Mouse (Mus musculus): ENCODE data around the gene Fads6. TPM values are rescaled to one million over a fixed set of nuclear protein-coding genes. Genes with fewer than 3 reads are reported as not detected.

Gene Fads6
- total RNA-seq, 4 experiments from 2014 or later, result 2.7 to 5.7 (median 4.6) TPM

DNA sequence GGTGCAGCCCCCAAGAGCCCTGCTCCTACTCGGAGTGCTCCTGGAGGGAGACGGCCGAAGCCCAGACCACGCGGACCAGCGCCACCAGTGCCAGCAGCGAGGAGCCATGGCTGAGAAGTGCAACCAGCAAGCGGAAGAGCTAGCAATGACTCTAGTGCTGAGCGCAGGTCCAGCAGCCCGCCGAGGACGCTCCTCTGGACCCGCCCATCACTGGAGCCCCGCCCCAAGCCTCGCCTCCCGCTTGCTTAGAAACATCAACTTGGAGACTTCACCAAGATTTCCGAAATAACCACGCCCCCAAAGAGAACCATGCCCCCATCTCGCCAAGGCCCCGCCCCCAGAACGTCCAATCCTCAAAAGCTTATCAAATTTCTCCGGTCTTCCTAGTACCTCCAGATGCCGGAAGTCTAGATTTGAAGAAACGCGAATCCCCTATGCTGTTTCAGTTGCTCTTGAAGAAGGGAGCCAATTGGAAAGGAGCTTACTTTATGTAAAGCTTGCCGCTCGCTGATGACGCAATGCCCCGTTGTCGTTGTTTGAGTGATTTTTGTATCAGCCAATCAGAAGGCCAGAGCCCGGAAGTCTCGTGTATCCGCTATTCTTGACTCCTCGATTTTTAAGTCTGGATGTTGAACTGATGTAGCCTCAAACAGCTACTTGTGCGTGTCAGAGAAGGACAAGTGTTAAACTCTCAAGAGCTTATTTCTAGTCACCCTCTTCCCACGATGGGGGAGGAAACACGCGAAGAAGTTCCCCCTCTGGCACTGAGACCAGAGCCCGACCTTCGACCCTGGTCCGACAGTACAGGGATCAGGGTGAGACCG is 20.5 kb downstream of the Fads6 start, which contains the start of gene Fdxr:
Gene Fdxr (minus strand): TSS at position 271 of the 824 bp plus-strand sequence.
- DNase-seq (ENCODE audit: low spot score in 2 of 2), result peak; percentile 98

GRCm38 (mm10) chr11:115275954-115276353 is 21.5 kb downstream of the Fads6 start:
- no peak for DNase-seq (ENCODE audit: low spot score in 2 of 2)

DNA sequence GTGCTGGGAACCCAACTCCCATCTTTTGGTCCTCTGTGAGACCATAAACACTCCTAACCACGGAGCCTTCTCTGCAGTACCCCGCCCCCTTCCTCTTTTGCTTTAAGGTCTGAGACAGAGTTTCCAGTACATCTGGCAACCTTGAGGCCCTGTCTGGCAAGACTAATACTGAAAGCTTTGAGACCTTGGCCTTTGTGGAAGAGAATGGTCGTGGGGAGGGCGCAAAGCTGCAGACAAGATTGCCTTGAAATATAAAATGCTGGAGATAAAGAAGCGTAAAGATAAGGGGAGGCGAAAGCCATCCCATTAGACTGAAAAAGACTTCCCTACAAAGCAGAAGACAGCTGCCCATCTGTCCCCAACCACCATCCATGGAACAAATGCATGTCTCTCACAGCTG is 22.0 kb downstream of the Fads6 start:
- no peak for DNase-seq (ENCODE audit: low spot score in 2 of 2)

- no peak for DNase-seq (ENCODE audit: low spot score in 2 of 2)
Observed at GRCm38 (mm10) chr11:115274771-115275170, 22.7 kb downstream of the Fads6 start.

- no peak for DNase-seq (ENCODE audit: low spot score in 2 of 2)
Observed at GRCm38 (mm10) chr11:115274178-115274577, 23.3 kb downstream of the Fads6 start.

- DNase-seq (ENCODE audit: low spot score in 2 of 2), result no peak
Observed at GRCm38 (mm10) chr11:115273735-115274134, 23.7 kb downstream of the Fads6 start.

DNA sequence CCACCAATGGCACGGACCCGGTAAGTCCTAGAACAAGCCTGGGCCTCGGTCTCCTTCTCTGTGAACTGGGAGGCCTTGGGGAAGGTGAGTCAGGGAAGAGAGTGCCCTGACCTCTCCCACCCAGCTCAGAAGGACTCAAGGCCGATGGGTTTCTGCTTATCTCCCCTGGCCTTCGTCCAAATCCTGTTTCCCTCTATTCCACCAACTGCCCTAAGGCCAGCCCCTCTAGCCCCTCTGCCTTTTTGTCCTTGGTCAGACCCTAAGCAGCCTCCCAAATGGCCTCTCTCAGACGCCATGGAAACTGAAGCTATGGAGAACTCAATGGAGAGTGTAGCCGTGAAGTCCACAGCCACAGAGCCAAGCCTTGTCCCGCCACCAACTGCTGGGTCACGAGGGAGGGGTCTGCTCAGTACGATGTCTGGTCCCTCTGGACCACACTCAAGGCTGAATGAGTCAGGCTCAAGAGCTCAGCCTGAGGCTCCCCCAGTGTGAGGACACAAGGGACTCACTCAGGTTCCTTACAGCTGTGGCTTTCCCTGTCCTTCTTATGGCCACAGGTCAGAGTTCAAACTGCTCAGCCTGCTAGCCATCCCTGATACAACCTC is 24.5 kb downstream of the Fads6 start:
- DNase-seq (ENCODE audit: low spot score in 2 of 2), result no peak

GRCm38 (mm10) chr11:115271481-115271880 is 26.0 kb downstream of the Fads6 start:
- DNase-seq (ENCODE audit: low spot score in 2 of 2), result no peak

- no peak for DNase-seq (ENCODE audit: low spot score in 2 of 2)
Observed at GRCm38 (mm10) chr11:115271052-115271451, 26.4 kb downstream of the Fads6 start.

- peak; percentile 35 to 56 for DNase-seq (ENCODE audit: low spot score in 2 of 2)
Observed at GRCm38 (mm10) chr11:115270148-115270861, 27.2 kb downstream of the Fads6 start.

DNA sequence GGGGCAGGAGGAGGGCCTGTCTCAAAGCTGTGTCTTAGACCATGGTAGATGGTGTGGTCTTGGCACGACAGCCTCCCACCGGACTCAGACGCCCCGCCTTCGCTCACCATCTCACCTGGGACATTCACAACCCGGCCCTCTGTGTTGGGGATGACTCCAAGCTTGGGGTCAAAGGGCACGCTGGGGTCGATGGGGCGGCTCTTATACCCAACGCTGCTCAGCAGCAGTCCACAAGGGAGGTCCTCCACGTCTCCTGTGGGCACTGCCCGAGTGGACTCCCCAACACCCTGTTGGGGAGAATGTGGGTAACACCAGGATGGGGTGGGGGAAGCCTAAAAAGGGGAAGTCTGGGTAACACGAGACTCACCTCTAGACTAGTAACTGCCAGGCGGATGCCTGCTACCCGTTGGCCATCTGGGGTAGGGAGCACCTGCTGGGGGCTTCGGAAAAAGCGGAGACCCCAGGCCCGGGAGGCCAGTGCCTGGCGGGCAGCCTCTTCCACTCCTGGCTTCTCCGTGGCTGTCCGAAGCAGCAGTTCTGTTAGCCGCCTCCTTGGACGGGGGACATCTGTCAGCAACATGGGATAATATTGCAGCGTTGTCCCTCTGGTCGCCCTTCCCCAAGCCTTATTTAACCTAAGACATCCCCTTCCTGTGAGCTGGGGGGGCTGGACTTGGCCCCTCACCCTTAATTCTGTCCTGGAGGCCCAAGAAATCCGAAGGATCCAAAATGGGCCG is 28.0 kb downstream of the Fads6 start:
- DNase-seq (ENCODE audit: low spot score in 2 of 2), result no peak

DNA sequence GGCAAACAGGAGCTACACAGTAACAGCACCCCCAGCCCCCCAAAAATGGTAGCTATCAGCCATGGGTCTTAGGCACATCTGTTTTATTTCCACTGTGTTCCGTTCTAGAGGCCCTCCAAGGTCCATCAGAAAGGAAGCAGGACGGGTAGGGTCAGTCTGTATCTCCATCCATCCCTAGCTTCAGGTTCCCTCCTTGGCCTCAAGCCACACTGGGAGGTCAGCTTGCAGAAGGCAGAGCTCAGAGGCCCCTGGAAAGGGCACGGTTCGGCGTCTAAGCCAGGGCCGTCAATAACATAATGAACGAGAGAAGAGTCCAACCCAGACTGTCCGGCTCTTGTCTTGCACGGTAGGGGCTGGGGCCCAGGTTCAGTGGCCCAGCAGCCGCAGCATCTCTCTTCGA is 29.5 kb downstream of the Fads6 start:
- DNase-seq (ENCODE audit: low spot score in 2 of 2), result no peak

DNA sequence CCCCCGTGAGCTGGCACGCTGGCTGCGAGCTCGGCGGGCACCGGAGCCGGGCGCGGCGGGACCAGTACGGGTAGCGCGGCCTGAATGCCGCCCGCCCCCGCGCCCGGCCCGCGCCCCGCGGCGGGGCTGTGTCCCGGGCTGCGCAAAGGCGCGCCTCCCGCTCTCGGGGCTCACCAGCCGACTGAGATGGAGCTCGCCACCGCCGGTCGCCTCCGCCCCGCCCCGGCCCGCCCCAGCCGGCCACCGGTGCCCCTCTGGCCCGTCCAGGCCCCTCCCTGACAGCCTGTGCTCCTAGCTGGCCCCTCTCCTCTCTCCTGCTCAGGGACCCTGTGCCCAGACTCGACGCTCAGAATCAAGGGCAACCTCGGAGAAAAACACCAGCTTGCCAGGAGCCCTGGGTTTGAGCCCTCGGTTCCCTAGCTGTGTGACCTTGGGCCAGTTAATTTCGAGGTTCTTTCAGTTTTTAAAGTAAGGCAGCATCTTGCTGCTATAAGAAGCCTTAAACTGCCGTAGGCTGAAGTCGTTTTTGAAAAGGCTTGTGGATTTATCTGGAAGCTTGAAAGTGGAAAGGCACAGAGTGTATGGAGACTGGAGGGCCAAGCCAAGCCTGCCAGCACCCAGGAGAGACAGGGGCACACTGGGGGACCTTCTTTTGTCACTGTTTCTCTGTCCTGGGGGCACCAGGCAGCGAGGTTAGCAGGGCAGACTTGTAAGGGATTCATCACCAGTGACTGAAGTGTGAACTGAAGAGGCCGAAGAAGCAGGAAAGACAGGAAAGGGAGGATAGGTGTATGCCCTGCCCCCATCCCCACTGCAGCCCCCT is 30.2 kb downstream of the Fads6 start, which contains the start of gene Grin2c:
Gene Grin2c (minus strand): TSS at position 183 of the 823 bp plus-strand sequence.
- no peak for DNase-seq (ENCODE audit: low spot score in 2 of 2)

DNA sequence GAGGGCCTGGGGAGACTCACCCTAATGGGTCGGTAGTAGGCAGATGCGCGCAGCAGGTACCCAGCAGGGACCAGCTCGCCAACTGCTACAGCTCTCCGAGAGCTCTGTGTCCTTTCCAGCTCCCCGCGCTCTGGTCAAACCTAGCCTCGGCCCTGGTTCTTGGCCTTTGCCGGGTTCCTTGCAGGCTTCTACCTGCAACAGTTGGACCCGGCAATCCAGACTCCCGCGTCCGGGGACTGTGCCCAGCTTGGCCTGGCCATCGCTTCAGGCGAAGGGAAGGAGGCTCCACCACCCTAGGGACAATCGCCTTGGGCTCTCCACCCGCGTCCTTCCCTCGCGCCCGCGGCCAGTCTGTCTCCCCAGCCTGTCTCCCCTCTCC is 31.1 kb downstream of the Fads6 start:
- no peak for DNase-seq (ENCODE audit: low spot score in 2 of 2)

DNA sequence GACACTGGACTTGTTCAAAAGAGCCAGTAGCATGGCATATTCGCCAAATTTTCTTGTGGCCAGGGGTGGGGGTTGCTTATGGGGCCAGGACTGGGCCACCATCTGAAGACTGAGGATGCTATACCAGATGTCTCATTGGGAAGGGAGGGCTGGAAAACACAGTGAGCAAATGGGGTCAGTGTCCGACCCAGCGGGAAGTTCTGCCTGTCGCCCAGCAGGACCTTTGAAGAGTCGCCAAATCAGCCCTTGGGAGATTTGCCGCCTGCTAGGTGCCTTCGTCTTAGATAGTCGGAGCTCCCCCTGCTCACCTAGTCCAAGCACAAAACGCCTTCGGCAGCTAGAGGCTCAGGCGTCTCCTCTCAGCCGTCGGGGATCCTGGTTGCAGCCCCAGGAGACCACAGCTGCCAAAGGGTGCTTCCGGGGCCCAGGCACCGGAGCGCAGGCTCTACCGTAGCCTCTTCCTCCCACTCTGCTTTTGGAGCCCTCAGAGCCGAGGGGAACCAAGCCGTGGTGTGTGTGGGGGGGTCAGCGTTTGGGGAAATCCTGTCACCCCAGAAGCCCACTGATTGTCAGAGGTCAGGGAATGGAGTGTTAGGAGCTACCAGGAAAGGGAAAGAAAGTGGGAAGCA is 31.6 kb downstream of the Fads6 start:
- DNase-seq (ENCODE audit: low spot score in 2 of 2), result no peak

DNA sequence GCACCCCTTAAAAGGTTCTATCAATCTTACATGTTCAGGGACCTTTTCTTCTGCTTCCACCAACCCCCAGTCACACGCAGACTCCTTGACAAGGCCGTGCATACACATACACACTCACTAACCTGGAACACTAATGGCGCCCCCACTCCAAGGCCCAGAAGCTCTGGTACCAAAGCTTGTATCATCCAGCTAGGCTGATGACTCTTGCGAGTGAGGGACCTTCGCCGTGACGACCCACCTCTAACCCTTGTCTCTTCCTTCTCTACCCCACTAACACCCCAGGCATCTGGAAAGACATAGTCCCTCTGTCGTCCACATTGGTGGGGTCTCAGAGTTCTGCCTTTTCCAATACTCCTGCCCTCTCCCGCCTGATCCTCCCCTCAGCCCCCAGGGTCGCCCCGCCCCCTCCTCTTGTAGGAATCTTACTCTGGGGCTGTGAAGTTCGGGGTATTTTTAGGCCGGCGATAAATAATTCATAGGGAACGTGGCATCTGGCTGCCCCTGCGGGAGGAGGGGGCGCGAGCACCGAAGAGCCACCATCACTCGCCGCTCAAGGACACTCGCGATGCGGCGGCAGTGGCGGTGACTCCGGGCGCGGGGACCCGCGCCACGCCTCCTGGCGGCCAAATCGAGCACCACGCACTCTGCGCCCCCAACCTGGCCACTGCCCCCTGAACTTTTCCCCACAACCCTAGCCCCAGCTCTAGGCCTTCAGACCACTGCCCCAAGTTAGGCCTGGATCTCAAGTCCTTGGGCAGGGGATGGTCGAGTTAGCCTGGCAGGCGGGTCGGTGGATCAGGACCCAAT is 32.4 kb downstream of the Fads6 start:
- DNase-seq (ENCODE audit: low spot score in 2 of 2), result no peak

DNA sequence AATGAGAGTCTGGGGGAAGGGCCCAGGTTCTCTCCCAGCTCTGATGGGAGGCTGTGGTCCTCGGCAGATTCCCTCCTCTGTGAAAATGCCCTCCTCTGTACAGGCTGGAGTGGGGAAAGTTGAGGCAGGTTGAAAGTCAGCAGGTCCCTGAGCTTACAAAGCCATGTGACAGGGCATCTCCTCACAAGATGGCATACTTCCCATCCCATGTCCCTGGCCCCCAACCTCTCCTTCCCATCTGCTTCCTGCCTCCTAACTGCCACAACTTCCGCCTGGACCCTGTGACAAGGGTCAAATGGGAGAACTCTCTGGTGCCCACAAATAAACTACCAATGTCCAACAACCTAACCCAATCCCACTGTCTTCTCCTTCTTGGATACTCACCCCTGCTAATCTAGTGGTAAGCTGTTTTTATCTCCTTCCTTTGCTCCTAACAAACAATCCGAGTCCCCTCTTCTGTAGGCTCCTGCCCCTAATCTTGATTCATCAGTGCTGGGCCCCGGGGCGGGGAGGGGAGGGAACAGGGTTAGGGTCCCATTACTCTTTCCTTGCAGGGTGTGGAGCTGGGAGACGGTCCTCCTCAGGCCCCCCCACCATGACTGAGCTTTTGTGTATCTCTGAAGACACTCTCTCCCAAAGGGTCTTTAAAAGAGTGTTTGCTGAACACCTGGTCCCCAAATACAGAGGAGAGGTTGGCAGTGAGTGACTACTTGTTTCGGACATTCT is 33.2 kb downstream of the Fads6 start:
- no peak for DNase-seq (ENCODE audit: low spot score in 2 of 2)

DNA sequence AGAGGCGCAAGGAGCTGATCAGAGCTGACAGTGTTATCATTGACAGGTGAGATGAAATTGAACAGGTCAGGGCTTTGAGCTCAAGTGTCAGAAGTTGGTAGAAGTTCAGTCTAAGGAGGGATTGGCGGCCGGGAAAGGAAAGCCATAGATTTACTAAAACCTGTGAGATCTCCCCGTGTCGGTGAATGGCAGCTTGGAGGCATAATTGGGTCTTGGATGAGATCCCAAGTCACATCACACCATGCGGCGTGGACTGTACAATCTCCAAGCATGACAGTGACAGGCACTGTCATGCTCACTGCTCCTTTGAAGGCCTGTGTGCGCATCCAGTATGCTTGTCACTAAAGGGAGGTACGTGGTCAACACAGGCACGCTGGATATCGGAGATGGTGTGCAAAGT is 34.5 kb downstream of the Fads6 start:
- DNase-seq (ENCODE audit: low spot score in 2 of 2), result no peak

GRCm38 (mm10) chr11:115259134-115259533 is 38.3 kb downstream of the Fads6 start:
- no peak for DNase-seq (ENCODE audit: low spot score in 2 of 2)

All from gastrocnemius, adult 8-10 months (tissue).